Mouse (Mus musculus): ENCODE measurements at regions not wholly inside any gene's neighbourhood (a gene's known extent, or its start where the extent isn't known, plus 50 kb on each side); places are given as distances from the start of the nearest gene placed in this dataset.

DNA sequence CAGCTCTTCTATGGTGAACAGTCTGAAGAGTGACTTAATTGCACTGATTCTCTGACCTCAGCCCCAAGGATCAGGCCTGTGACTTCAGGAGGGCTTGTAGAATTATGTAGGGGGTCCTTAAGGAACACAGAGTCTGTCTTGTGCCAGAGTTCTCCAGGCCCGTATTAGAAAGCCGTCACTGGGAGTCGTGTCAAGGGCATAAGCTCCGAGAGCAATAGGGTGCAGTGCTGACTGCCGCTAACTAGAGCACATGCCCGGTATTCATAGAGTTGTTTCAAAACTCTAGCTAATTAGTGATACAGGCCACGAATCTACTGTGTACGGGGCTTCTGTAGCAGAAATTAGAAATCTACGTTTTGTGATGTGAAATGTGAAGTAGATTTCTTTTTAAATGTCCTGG is 179.7 kb upstream of the N4bp1 start:
- TF ChIP-seq CTCF (IDR thresholded peaks at IDR 0.05; ENCODE audit: low read depth), result no peak
- no peak for TF ChIP-seq EP300 (IDR thresholded peaks at IDR 0.05; ENCODE audit: low read depth)
